Mouse (Mus musculus): ENCODE measurements around the gene Ppfibp2. TPM values are rescaled to one million over a fixed set of nuclear protein-coding genes. Genes with fewer than 3 reads are reported as not detected.
A peak's percentile ranks its signal among the peaks of the same experiment; 100 is the strongest.

Ppfibp2 gene
- polyA plus RNA-seq, 1 experiment: 8.4 TPM

DNA sequence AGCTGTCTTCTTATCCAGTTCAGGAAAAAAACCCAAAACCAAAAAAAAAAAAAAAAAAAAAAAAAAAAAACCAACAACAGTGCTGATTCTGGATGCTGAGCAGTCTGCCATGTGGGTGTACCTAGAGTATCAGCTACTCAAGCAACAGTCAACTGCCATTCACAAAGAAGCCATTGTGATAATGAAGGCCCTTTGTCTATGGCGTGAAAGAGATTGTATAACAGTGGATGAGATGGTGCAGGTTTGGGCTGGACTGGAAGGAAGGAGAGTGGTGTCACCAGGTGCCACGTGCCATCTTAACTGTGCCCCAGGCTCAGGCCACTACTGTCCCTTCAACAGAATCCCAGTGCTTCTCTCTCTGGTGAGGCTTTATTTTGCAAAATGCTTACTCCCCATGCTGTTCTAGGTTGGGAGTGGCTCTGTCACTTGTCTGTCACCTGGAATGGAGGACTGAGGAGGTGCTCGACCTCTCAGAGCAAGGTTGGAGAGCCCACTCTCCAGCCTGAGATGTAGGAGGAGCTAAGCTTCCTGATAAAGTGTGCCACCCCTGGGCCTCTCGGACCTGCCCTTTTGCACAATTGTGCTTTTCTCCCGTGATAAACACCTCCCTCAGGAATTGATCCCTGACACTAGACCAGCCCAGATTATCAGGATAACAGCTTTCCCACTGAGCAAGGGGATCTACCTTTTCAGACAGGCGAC lies 85.3 kb downstream of the Ppfibp2 start:
- TF ChIP-seq POLR2A (IDR thresholded peaks at IDR 0.05; ENCODE audit: control insufficient read depth, low read depth, low read length): no peak
- H3K4me1 ChIP-seq (ENCODE audit: control insufficient read depth, insufficient read depth, low read length): no peaks in the 10 kb centered on the region
- peak overlapping the region; percentile 51 for H3K27ac ChIP-seq (ENCODE audit: control insufficient read depth, insufficient read depth, low read depth, low read length)
- H3K27me3 ChIP-seq (ENCODE audit: control insufficient read depth, insufficient read depth, low read length): no peaks in the 10 kb centered on the region
- H3K4me3 ChIP-seq (ENCODE audit: control insufficient read depth, low read depth, low read length): no peak overlapping the region
- no peaks in the 10 kb centered on the region for H3K36me3 ChIP-seq (ENCODE audit: control insufficient read depth, insufficient read depth, low read length)

- no peak for TF ChIP-seq POLR2A (IDR thresholded peaks at IDR 0.05; ENCODE audit: control insufficient read depth, low read depth, low read length)
- no peak for TF ChIP-seq CTCF (IDR thresholded peaks at IDR 0.05; ENCODE audit: control insufficient read depth, insufficient read depth, insufficient replicate concordance, low read depth, low read length)
- H3K36me3 ChIP-seq (ENCODE audit: control insufficient read depth, insufficient read depth, low read length): no peaks in the 10 kb centered on the region
- H3K27me3 ChIP-seq (ENCODE audit: control insufficient read depth, insufficient read depth, low read length): no peaks in the 10 kb centered on the region
- H3K4me1 ChIP-seq (ENCODE audit: control insufficient read depth, insufficient read depth, low read length): no peaks in the 10 kb centered on the region
- H3K27ac ChIP-seq (ENCODE audit: control insufficient read depth, insufficient read depth, low read depth, low read length): peak overlapping the region; percentile 51
- no peak overlapping the region for H3K4me3 ChIP-seq (ENCODE audit: control insufficient read depth, low read depth, low read length)
These were observed 86.3 kb downstream of the Ppfibp2 start for GRCm38 (mm10) chr7:107681306-107681705.

GRCm38 (mm10) chr7:107683162-107683561 lies 88.2 kb downstream of the Ppfibp2 start:
- TF ChIP-seq CTCF (IDR thresholded peaks at IDR 0.05; ENCODE audit: control insufficient read depth, insufficient read depth, insufficient replicate concordance, low read depth, low read length): no peak
- no peak for TF ChIP-seq POLR2A (IDR thresholded peaks at IDR 0.05; ENCODE audit: control insufficient read depth, low read depth, low read length)
- no peak overlapping the region for H3K27ac ChIP-seq (ENCODE audit: control insufficient read depth, insufficient read depth, low read depth, low read length)
- no peaks in the 10 kb centered on the region for H3K27me3 ChIP-seq (ENCODE audit: control insufficient read depth, insufficient read depth, low read length)
- no peak overlapping the region for H3K4me3 ChIP-seq (ENCODE audit: control insufficient read depth, low read depth, low read length)
- no peaks in the 10 kb centered on the region for H3K36me3 ChIP-seq (ENCODE audit: control insufficient read depth, insufficient read depth, low read length)
- no peaks in the 10 kb centered on the region for H3K4me1 ChIP-seq (ENCODE audit: control insufficient read depth, insufficient read depth, low read length)

DNA sequence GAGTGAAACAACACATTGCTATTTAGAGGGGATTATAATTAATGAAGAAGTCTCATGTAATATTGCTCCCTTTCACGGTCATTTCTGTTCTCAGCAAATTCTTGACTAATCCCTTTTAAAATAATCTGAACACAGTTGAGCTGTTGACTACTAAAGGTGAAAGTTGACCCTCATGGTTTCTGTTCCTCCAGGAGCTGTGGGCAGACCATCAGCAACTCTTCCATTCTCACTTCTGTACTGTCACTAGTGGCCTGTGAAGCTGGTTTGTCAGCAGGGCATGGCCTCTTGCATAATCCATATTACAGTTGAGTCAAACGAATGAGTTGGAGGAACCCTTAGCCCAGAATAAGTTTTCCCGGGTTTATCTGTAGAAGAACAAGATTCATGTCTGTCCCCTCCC lies 88.6 kb downstream of the Ppfibp2 start:
- no peaks in the 10 kb centered on the region for H3K27me3 ChIP-seq (ENCODE audit: control insufficient read depth, insufficient read depth, low read length)
- H3K36me3 ChIP-seq (ENCODE audit: control insufficient read depth, insufficient read depth, low read length): no peaks in the 10 kb centered on the region
- no peaks in the 10 kb centered on the region for H3K4me1 ChIP-seq (ENCODE audit: control insufficient read depth, insufficient read depth, low read length)
- no peak overlapping the region for H3K27ac ChIP-seq (ENCODE audit: control insufficient read depth, insufficient read depth, low read depth, low read length)
- TF ChIP-seq POLR2A (IDR thresholded peaks at IDR 0.05; ENCODE audit: control insufficient read depth, low read depth, low read length) (no peak), CTCF (IDR thresholded peaks at IDR 0.05; ENCODE audit: control insufficient read depth, insufficient read depth, insufficient replicate concordance, low read depth, low read length) (no peak)
- H3K4me3 ChIP-seq (ENCODE audit: control insufficient read depth, low read depth, low read length): no peak overlapping the region

- Histone ChIP-seq H3K4me3 (ENCODE audit: control insufficient read depth, low read depth, low read length) (no peak overlapping the region), H3K27me3 (ENCODE audit: control insufficient read depth, insufficient read depth, low read length) (no peaks in the 10 kb centered on the region), H3K4me1 (ENCODE audit: control insufficient read depth, insufficient read depth, low read length) (no peaks in the 10 kb centered on the region), H3K27ac (ENCODE audit: control insufficient read depth, insufficient read depth, low read depth, low read length) (no peak overlapping the region), H3K36me3 (ENCODE audit: control insufficient read depth, insufficient read depth, low read length) (no peaks in the 10 kb centered on the region)
- TF ChIP-seq CTCF (IDR thresholded peaks at IDR 0.05; ENCODE audit: control insufficient read depth, insufficient read depth, insufficient replicate concordance, low read depth, low read length): no peak
- no peak for TF ChIP-seq POLR2A (IDR thresholded peaks at IDR 0.05; ENCODE audit: control insufficient read depth, low read depth, low read length)
These were observed 90.4 kb downstream of the Ppfibp2 start for GRCm38 (mm10) chr7:107685238-107685954.

DNA sequence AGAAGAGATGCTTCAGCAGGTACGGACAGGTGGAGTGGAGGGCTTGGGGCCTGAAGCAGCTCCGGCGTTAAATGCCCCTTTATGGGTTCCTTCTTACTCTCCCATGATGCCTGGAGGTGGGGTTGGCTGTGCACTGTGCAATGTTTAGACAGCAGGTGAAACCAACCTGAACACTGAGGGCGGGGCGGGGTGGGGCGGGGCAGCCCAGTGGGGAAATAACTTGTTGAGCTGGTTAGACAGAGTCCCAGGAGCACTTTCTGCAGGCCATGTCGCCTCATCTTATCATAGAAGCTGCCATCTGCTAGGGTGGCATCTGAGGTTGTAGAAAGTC lies 90.9 kb downstream of the Ppfibp2 start:
- H3K27ac ChIP-seq (ENCODE audit: control insufficient read depth, insufficient read depth, low read depth, low read length): no peak overlapping the region
- no peaks in the 10 kb centered on the region for H3K36me3 ChIP-seq (ENCODE audit: control insufficient read depth, insufficient read depth, low read length)
- H3K4me3 ChIP-seq (ENCODE audit: control insufficient read depth, low read depth, low read length): no peak overlapping the region

GRCm38 (mm10) chr7:107687412-107687811 lies 92.4 kb downstream of the Ppfibp2 start:
- H3K27ac ChIP-seq (ENCODE audit: control insufficient read depth, insufficient read depth, low read depth, low read length): no peak overlapping the region
- H3K27me3 ChIP-seq (ENCODE audit: control insufficient read depth, insufficient read depth, low read length): no peaks in the 10 kb centered on the region
- no peaks in the 10 kb centered on the region for H3K4me1 ChIP-seq (ENCODE audit: control insufficient read depth, insufficient read depth, low read length)

More for the DNA sequence above, 90.9 kb downstream of the Ppfibp2 start:
- TF ChIP-seq CTCF (IDR thresholded peaks at IDR 0.05; ENCODE audit: control insufficient read depth, insufficient read depth, insufficient replicate concordance, low read depth, low read length) (no peak), POLR2A (IDR thresholded peaks at IDR 0.05; ENCODE audit: control insufficient read depth, low read depth, low read length) (no peak)
- Histone ChIP-seq H3K27me3 (ENCODE audit: control insufficient read depth, insufficient read depth, low read length) (no peaks in the 10 kb centered on the region), H3K4me1 (ENCODE audit: control insufficient read depth, insufficient read depth, low read length) (no peaks in the 10 kb centered on the region)

More at GRCm38 (mm10) chr7:107687412-107687811, 92.4 kb downstream of the Ppfibp2 start:
- H3K4me3 ChIP-seq (ENCODE audit: control insufficient read depth, low read depth, low read length): no peak overlapping the region
- no peaks in the 10 kb centered on the region for H3K36me3 ChIP-seq (ENCODE audit: control insufficient read depth, insufficient read depth, low read length)
- no peak for TF ChIP-seq POLR2A (IDR thresholded peaks at IDR 0.05; ENCODE audit: control insufficient read depth, low read depth, low read length)
- no peak for TF ChIP-seq CTCF (IDR thresholded peaks at IDR 0.05; ENCODE audit: control insufficient read depth, insufficient read depth, insufficient replicate concordance, low read depth, low read length)

All from testis, adult 2 months (tissue).